Mouse (Mus musculus) neural tube, embryonic 11.5 days (tissue): Measurements from ENCODE around the gene Tnfsf13b. TPM values are rescaled to one million over a fixed set of nuclear protein-coding genes. Genes with fewer than 3 reads are reported as not detected.

Source experiments
- ATAC-seq: fragments of 200-750 bp; cut with Nextera tagmentation; 2 replicates; pipeline ENCODE4 v1.8.0; 2017; ENCODE audit warnings: moderate number of reproducible peaks, mild to moderate bottlenecking, moderate TSS enrichment, moderate library complexity; ENCODE audit not compliant: insufficient read depth, low FRiP score, low TSS enrichment
- DNase-seq: peaks from one replicate; pipeline ENCODE4 v3.0.0-alpha.2; 2015; ENCODE audit warnings: low spot score
- H3K27ac ChIP-seq: fragments of 300-500 bp; sonication (generic); 2 replicates; pipeline ENCODE4 v1.5.1; 2014; ENCODE audit warnings: low read depth, mild to moderate bottlenecking, low read length
- H3K27me3 ChIP-seq: fragments of 300-500 bp; sonication (generic); 2 replicates; pipeline ENCODE4 v1.6.1; 2014; ENCODE audit warnings: mild to moderate bottlenecking, low read length, mixed read lengths; ENCODE audit not compliant: control insufficient read depth, insufficient read depth
- H3K36me3 ChIP-seq: fragments of 300-500 bp; sonication (generic); 2 replicates; pipeline ENCODE4 v1.6.1; 2014; ENCODE audit warnings: mild to moderate bottlenecking, low read length, moderate library complexity, mixed read lengths; ENCODE audit not compliant: control insufficient read depth, insufficient read depth
- H3K4me1 ChIP-seq: fragments of 300-500 bp; sonication (generic); 2 replicates; pipeline ENCODE4 v1.6.1; 2014; ENCODE audit warnings: low read length, mixed read lengths; ENCODE audit not compliant: control insufficient read depth, insufficient read depth
- H3K4me2 ChIP-seq: fragments of 300-500 bp; sonication (generic); 2 replicates; pipeline ENCODE4 v1.6.1; 2014; ENCODE audit warnings: low read depth, mild to moderate bottlenecking, moderate library complexity
- H3K4me3 ChIP-seq: fragments of 300-500 bp; sonication (generic); 2 replicates; pipeline ENCODE4 v1.5.1; 2014; ENCODE audit warnings: low read depth, low read length
- H3K9ac ChIP-seq: fragments of 300-500 bp; sonication (generic); 2 replicates; pipeline ENCODE4 v1.6.1; 2014; ENCODE audit warnings: mild to moderate bottlenecking, low read length
- H3K9me3 ChIP-seq: fragments of 300-500 bp; sonication (generic); 2 replicates; pipeline ENCODE4 v1.6.1; 2016; ENCODE audit warnings: low read length; ENCODE audit not compliant: control insufficient read depth
- WGBS: fragments of 180-500 bp; shearing (Covaris S2); extraction: QIAGEN DNeasy Blood & Tissue Kit; methylation state at CpG from one replicate; pipeline ENCODE4 v1.1.7; 2014; 5-methylcytosine and 5-hydroxymethylcytosine counted together
- polyA plus RNA-seq: library from polyadenylated mRNA; unstranded; fragments of >200 nt; fragmentation: Nextera tagmentation; extraction: Ambion mirVana; gene quantifications from 2 replicates; pipeline ENCODE4 v1.2.1, GENCODE M21; 2014

Gene Tnfsf13b
- polyA plus RNA-seq, 1 experiment from 2014 or later = 1.2 TPM

- H3K9ac ChIP-seq = no peak overlapping the region
- no peak overlapping the region for H3K27ac ChIP-seq
- H3K27me3 ChIP-seq = no peaks in the 10 kb centered on the region
- 82% methylated on average over 8 of the region's 8 CpGs for WGBS
- ATAC-seq (no peak), DNase-seq (no peak)
- no peak overlapping the region for H3K4me2 ChIP-seq
- H3K4me1 ChIP-seq = no peaks in the 10 kb centered on the region; the same call in 1 of the 2 replicates
- H3K9me3 ChIP-seq = no peaks in the 10 kb centered on the region
- no peak overlapping the region for H3K4me3 ChIP-seq
- no peaks in the 10 kb centered on the region for H3K36me3 ChIP-seq
Measured at GRCm38 (mm10) chr8:10030320-10031060, 24.2 kb downstream of the Tnfsf13b start.

- DNase-seq = no peak
- WGBS = 86% methylated on average over 9 of the region's 9 CpGs
- H3K4me1 ChIP-seq = no peaks in the 10 kb centered on the region; the same call in 1 of the 2 replicates
- no peak overlapping the region for H3K4me2 ChIP-seq
- no peaks in the 10 kb centered on the region for H3K27me3 ChIP-seq
- no peaks in the 10 kb centered on the region for H3K9me3 ChIP-seq
- no peak for ATAC-seq
- no peaks in the 10 kb centered on the region for H3K36me3 ChIP-seq
- H3K27ac ChIP-seq = no peak overlapping the region
- no peak overlapping the region for H3K4me3 ChIP-seq
- no peak overlapping the region for H3K9ac ChIP-seq
Measured at GRCm38 (mm10) chr8:10031177-10031576, 24.9 kb downstream of the Tnfsf13b start.

GRCm38 (mm10) chr8:10040866-10041265 lies 34.6 kb downstream of the Tnfsf13b start:
- Histone ChIP-seq H3K4me2 (no peak overlapping the region), H3K9me3 (no peaks in the 10 kb centered on the region), H3K4me1 (no peaks in the 10 kb centered on the region), H3K4me3 (no peak overlapping the region), H3K27me3 (no peaks in the 10 kb centered on the region), H3K36me3 (no peaks in the 10 kb centered on the region), H3K27ac (no peak overlapping the region), H3K9ac (no peak overlapping the region)
- DNase-seq = no peak
- WGBS = 81% methylated on average over 3 of the region's 3 CpGs
- ATAC-seq = no peak

GRCm38 (mm10) chr8:10043842-10044510 lies 37.7 kb downstream of the Tnfsf13b start:
- no peaks in the 10 kb centered on the region for H3K4me1 ChIP-seq
- H3K9me3 ChIP-seq = no peaks in the 10 kb centered on the region
- no peak overlapping the region for H3K27ac ChIP-seq
- DNase-seq (no peak), ATAC-seq (no peak)
- no peaks in the 10 kb centered on the region for H3K36me3 ChIP-seq
- no peak overlapping the region for H3K9ac ChIP-seq
- no peaks in the 10 kb centered on the region for H3K27me3 ChIP-seq
- 63% methylated on average over 13 of the region's 13 CpGs for WGBS
- H3K4me2 ChIP-seq = no peak overlapping the region
- H3K4me3 ChIP-seq = no peak overlapping the region

GRCm38 (mm10) chr8:10045743-10046142 lies 39.5 kb downstream of the Tnfsf13b start:
- no peak overlapping the region for H3K9ac ChIP-seq
- no peak overlapping the region for H3K4me3 ChIP-seq
- 83% methylated on average over 1 of the region's 1 CpGs for WGBS
- no peak overlapping the region for H3K4me2 ChIP-seq
- H3K27me3 ChIP-seq = no peaks in the 10 kb centered on the region
- no peak for ATAC-seq
- H3K4me1 ChIP-seq = no peaks in the 10 kb centered on the region
- no peak for DNase-seq
- no peak overlapping the region for H3K27ac ChIP-seq
- no peaks in the 10 kb centered on the region for H3K36me3 ChIP-seq
- H3K9me3 ChIP-seq = no peaks in the 10 kb centered on the region

- no peak overlapping the region for H3K4me3 ChIP-seq
- H3K27me3 ChIP-seq = no peaks in the 10 kb centered on the region
- H3K9ac ChIP-seq = no peak overlapping the region
- WGBS = 84% methylated on average over 8 of the region's 8 CpGs
- ATAC-seq = no peak
- no peaks in the 10 kb centered on the region for H3K36me3 ChIP-seq
- H3K4me2 ChIP-seq = no peak overlapping the region
- H3K27ac ChIP-seq = no peak overlapping the region
- H3K9me3 ChIP-seq = no peaks in the 10 kb centered on the region
- H3K4me1 ChIP-seq = no peaks in the 10 kb centered on the region
- no peak for DNase-seq
Measured at GRCm38 (mm10) chr8:10049162-10049561, 42.9 kb downstream of the Tnfsf13b start.

GRCm38 (mm10) chr8:10051576-10051975 lies 45.3 kb downstream of the Tnfsf13b start:
- Histone ChIP-seq H3K27me3 (no peaks in the 10 kb centered on the region), H3K9ac (no peak overlapping the region), H3K4me1 (no peaks in the 10 kb centered on the region), H3K27ac (no peak overlapping the region), H3K4me2 (no peak overlapping the region), H3K9me3 (no peaks in the 10 kb centered on the region), H3K36me3 (no peaks in the 10 kb centered on the region), H3K4me3 (no peak overlapping the region)
- 75% methylated on average over 3 of the region's 3 CpGs for WGBS
- no peak for DNase-seq
- ATAC-seq = no peak

- Histone ChIP-seq H3K27ac (no peak overlapping the region), H3K9ac (no peak overlapping the region), H3K4me3 (no peak overlapping the region), H3K4me1 (no peaks in the 10 kb centered on the region), H3K4me2 (no peak overlapping the region), H3K27me3 (no peaks in the 10 kb centered on the region), H3K9me3 (no peaks in the 10 kb centered on the region), H3K36me3 (no peaks in the 10 kb centered on the region)
- WGBS = 23% methylated on average over 3 of the region's 3 CpGs
- ATAC-seq (no peak), DNase-seq (peak; percentile 32)
Measured at GRCm38 (mm10) chr8:10053571-10053990, 47.3 kb downstream of the Tnfsf13b start.

GRCm38 (mm10) chr8:10061001-10061400 lies 54.7 kb downstream of the Tnfsf13b start:
- Histone ChIP-seq H3K4me3 (no peak overlapping the region), H3K4me2 (no peak overlapping the region), H3K36me3 (no peaks in the 10 kb centered on the region), H3K4me1 (no peaks in the 10 kb centered on the region), H3K9me3 (no peaks in the 10 kb centered on the region), H3K27me3 (no peaks in the 10 kb centered on the region), H3K27ac (no peak overlapping the region), H3K9ac (no peak overlapping the region)
- 36% methylated on average over 1 of the region's 1 CpGs for WGBS
- peak; percentile 40 for DNase-seq
- no peak for ATAC-seq
